Mouse (Mus musculus) neural tube, embryonic 14.5 days (tissue): ENCODE results near the gene Cdc37l1. TPM values are rescaled to one million over a fixed set of nuclear protein-coding genes. Genes with fewer than 3 reads are reported as not detected.
A peak's percentile ranks its signal among the peaks of the same experiment; 100 is the strongest.

ENCODE experiments used
- ATAC-seq: fragments of 200-750 bp; cut with Nextera tagmentation; 2 replicates; pipeline ENCODE4 v1.8.0; 2017; ENCODE audit warnings: low read depth, mild to moderate bottlenecking, moderate TSS enrichment, moderate library complexity
- H3K27ac ChIP-seq: fragments of 300-500 bp; sonication (generic); 2 replicates; pipeline ENCODE4 v1.5.1; 2014; ENCODE audit warnings: low read depth, mild to moderate bottlenecking, control low read depth, low read length, moderate library complexity, mixed read lengths
- H3K27me3 ChIP-seq: fragments of 300-500 bp; sonication (generic); 2 replicates; pipeline ENCODE4 v1.6.1; 2014; ENCODE audit warnings: low read length; ENCODE audit not compliant: control insufficient read depth, insufficient read depth
- H3K36me3 ChIP-seq: fragments of 300-500 bp; sonication (generic); 2 replicates; pipeline ENCODE4 v1.6.1; 2014; ENCODE audit warnings: low read length, mixed read lengths; ENCODE audit not compliant: control insufficient read depth, insufficient read depth
- H3K4me1 ChIP-seq: fragments of 300-500 bp; sonication (generic); 2 replicates; pipeline ENCODE4 v1.6.1; 2014; ENCODE audit warnings: low read length; ENCODE audit not compliant: control insufficient read depth, insufficient read depth
- H3K4me2 ChIP-seq: fragments of 300-500 bp; sonication (generic); 2 replicates; pipeline ENCODE4 v1.6.1; 2014; ENCODE audit warnings: mild to moderate bottlenecking, low read depth, low read length, control low read depth
- H3K4me3 ChIP-seq: fragments of 300-500 bp; sonication (generic); 2 replicates; pipeline ENCODE4 v1.5.1; 2014; ENCODE audit warnings: low read depth, low read length, control low read depth, mixed read lengths
- H3K9ac ChIP-seq: fragments of 300-500 bp; sonication (generic); replicated peaks from 2 replicates; pipeline ENCODE4 v1.6.1; 2014; ENCODE audit warnings: low read depth, mild to moderate bottlenecking, control low read depth, low read length, mixed read lengths
- H3K9me3 ChIP-seq: fragments of 300-500 bp; sonication (generic); 2 replicates; pipeline ENCODE4 v1.6.1; 2016; ENCODE audit warnings: low read length; ENCODE audit not compliant: control insufficient read depth
- WGBS: fragments of 180-500 bp; shearing (Covaris S2); extraction: QIAGEN DNeasy Blood & Tissue Kit; methylation state at CpG from one replicate; pipeline ENCODE4 v1.1.7; 2014; 5-methylcytosine and 5-hydroxymethylcytosine counted together
- polyA plus RNA-seq: library from polyadenylated mRNA; unstranded; fragments of >200 nt; fragmentation: Nextera tagmentation; extraction: Ambion mirVana; gene quantifications from 2 replicates; pipeline ENCODE4 v1.2.1, GENCODE M21; 2014

Cdc37l1 gene
- 59.9 and 66.2 TPM in 2 replicates for polyA plus RNA-seq

- Histone ChIP-seq H3K4me1 (peaks cover 11% of the 10 kb centered on the region), H3K27ac (peak within 1 kb of the TSS; percentile 81), H3K27me3 (no peaks in the 10 kb centered on the region), H3K9ac (peak within 1 kb of the TSS; percentile 82), H3K4me2 (peak within 1 kb of the TSS; percentile 75), H3K36me3 (peaks cover 7% of the 10 kb centered on the region; the same call in 1 of the 2 replicates), H3K9me3 (no peaks in the 10 kb centered on the region), H3K4me3 (peak within 1 kb of the TSS; percentile 66)
- peak; percentile 97 for ATAC-seq
- WGBS = under 1% methylated on average over 37 of the region's 37 CpGs
These were observed at the start of gene Cdc37l1 for GRCm38 (mm10) chr19:28990194-28990589. Gene Cdc37l1 (plus strand): TSS chr19:28990352.

- 79% methylated on average over 4 of the region's 4 CpGs for WGBS
- H3K4me3 ChIP-seq = no peak overlapping the region
- H3K36me3 ChIP-seq = no peaks in the 10 kb centered on the region
- no peak overlapping the region for H3K27ac ChIP-seq
- no peaks in the 10 kb centered on the region for H3K9me3 ChIP-seq
- no peaks in the 10 kb centered on the region for H3K4me1 ChIP-seq
- H3K4me2 ChIP-seq = no peak overlapping the region
- H3K27me3 ChIP-seq = no peaks in the 10 kb centered on the region
- ATAC-seq = no peak
- H3K9ac ChIP-seq = no peak overlapping the region
These were observed 48.9 kb upstream of the Cdc37l1 start for GRCm38 (mm10) chr19:28941271-28941670.

DNA sequence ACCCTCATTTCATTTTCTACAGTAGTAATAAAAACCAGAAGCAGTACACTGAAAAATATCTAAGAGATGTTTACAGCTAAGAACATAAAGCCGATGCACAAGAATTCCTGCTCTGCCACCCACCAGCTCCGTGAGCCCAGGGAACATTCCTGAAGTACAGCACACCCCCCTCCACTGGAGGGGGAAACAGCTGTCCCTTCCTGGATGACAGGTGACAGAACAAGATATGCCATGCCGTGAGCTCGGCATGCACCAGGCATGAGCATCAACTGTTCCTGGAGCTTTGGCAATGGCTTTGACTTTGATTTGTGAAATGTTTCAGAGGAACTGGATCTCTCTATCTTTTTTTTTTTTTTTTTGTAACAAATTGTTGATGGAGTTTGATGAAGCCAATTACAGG is 43.4 kb upstream of the Cdc37l1 start:
- 67% methylated on average over 4 of the region's 4 CpGs for WGBS
- no peak for ATAC-seq
- Histone ChIP-seq H3K9me3 (no peaks in the 10 kb centered on the region), H3K9ac (no peak overlapping the region), H3K36me3 (no peaks in the 10 kb centered on the region), H3K27ac (no peak overlapping the region), H3K4me3 (no peak overlapping the region), H3K4me1 (no peaks in the 10 kb centered on the region), H3K27me3 (no peaks in the 10 kb centered on the region), H3K4me2 (no peak overlapping the region)

DNA sequence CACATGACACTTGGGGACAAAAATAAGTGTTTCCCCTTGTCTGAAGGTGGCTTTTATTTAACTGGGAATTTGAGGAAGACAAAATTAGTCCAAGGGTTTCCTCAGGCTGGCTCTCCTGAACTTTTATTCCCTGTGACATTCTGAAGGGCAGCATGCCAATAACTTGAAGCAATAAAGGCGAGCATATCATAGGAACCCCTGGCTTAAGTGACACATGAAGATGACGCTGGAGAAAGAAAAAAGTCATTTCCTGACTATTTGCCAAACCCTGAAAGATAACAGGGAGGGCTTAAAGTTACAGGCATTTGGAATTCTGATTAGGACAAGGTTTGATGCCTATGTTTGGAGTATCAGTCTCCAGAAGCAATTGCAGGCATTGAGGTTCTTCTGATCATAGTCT is 42.8 kb upstream of the Cdc37l1 start:
- H3K4me2 ChIP-seq = no peak overlapping the region
- no peak overlapping the region for H3K4me3 ChIP-seq
- no peaks in the 10 kb centered on the region for H3K36me3 ChIP-seq
- no peak overlapping the region for H3K9ac ChIP-seq
- WGBS = 76% methylated on average over 2 of the region's 2 CpGs
- H3K27ac ChIP-seq = no peak overlapping the region
- H3K27me3 ChIP-seq = no peaks in the 10 kb centered on the region
- H3K4me1 ChIP-seq = no peaks in the 10 kb centered on the region
- no peak for ATAC-seq
- no peaks in the 10 kb centered on the region for H3K9me3 ChIP-seq

- H3K27ac ChIP-seq = no peak overlapping the region
- H3K4me2 ChIP-seq = no peak overlapping the region
- no peak overlapping the region for H3K4me3 ChIP-seq
- H3K36me3 ChIP-seq = no peaks in the 10 kb centered on the region
- no peaks in the 10 kb centered on the region for H3K4me1 ChIP-seq
- no peaks in the 10 kb centered on the region for H3K9me3 ChIP-seq
- H3K27me3 ChIP-seq = no peaks in the 10 kb centered on the region
- whole genome bisulfite sequencing = 72% methylated on average over 5 of the region's 5 CpGs
- H3K9ac ChIP-seq = no peak overlapping the region
- ATAC-seq = no peak
These were observed 38.9 kb upstream of the Cdc37l1 start for GRCm38 (mm10) chr19:28951251-28951650.

GRCm38 (mm10) chr19:28963113-28963512 is 27.0 kb upstream of the Cdc37l1 start:
- Histone ChIP-seq H3K4me1 (0 out of 2 replicates have a peak, but pooled peaks cover 5% of the 10 kb centered on the region), H3K36me3 (no peaks in the 10 kb centered on the region), H3K27me3 (no peaks in the 10 kb centered on the region), H3K9me3 (no peaks in the 10 kb centered on the region), H3K4me3 (peak overlapping the region; percentile 76; the same call in 1 of the 2 replicates), H3K9ac (0 out of 2 replicates have a peak overlapping the region, but pooled peaks have one; percentile 87), H3K27ac (no peak overlapping the region; the same call in 1 of the 2 replicates), H3K4me2 (peak overlapping the region; percentile 90)
- no peak for ATAC-seq
- WGBS = 55% methylated on average over 3 of the region's 3 CpGs

DNA sequence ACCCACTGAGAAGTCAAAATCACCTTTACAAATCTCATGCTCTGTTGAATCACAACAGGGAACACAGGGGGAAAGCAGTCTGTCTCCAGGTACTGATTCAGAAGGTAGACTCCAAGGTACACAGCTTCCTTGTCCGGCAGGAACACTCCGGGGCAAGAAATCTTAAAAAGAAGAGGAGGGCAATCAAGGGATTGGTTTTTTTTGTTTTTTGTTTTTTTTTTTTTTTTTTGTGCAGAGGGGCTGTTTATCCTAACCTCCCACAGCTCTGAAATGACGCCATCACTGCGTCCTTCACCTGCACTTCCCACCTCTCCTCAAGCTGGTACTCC is 26.7 kb upstream of the Cdc37l1 start:
- Histone ChIP-seq H3K27ac (no peak overlapping the region; the same call in 1 of the 2 replicates), H3K9me3 (no peaks in the 10 kb centered on the region), H3K4me3 (peak overlapping the region; percentile 76), H3K36me3 (no peaks in the 10 kb centered on the region), H3K4me1 (0 out of 2 replicates have a peak, but pooled peaks cover 5% of the 10 kb centered on the region), H3K27me3 (no peaks in the 10 kb centered on the region), H3K4me2 (peak overlapping the region; percentile 90), H3K9ac (peak overlapping the region; percentile 87)
- 3% methylated on average over 4 of the region's 4 CpGs for WGBS
- peak; percentile 20; the same call in 1 of the 2 replicates for ATAC-seq

DNA sequence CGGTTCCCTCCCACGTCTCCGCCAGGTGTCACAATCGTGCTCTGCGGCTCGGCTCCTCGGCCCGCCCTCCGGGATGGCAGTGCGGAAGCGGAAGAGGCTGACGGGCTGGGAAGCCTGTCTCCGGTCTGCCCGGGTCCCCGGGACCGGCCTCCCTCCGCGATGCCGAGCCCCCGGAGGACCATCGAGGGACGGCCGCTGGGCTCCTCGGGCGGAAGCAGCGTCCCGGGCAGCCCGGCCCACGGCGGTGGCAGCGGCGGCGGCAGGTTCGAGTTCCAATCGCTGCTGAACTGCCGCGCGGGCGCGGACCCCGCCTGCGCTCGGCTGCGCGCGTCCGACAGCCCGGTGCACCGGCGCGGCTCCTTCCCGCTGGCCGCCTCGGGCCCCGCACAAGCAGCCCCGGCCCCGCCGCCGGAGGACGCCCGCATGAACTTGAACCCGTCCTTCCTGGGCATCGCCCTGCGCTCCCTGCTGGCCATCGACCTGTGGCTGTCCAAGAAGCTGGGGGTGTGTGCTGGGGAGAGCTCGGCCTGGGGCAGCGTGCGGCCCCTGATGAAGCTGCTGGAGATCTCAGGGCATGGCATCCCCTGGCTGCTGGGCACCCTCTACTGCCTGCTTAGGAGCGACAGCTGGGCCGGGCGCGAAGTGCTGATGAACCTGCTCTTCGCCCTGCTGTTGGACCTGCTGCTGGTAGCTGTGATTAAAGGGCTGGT is 26.2 kb upstream of the Cdc37l1 start, which contains the start of gene Plpp6:
Gene Plpp6 (plus strand): TSS at position 112 of the 710 bp plus-strand sequence.
- Histone ChIP-seq H3K36me3 (no peaks in the 10 kb centered on the region), H3K9me3 (no peaks in the 10 kb centered on the region), H3K4me3 (peak within 1 kb of the TSS; percentile 76), H3K27me3 (no peaks in the 10 kb centered on the region), H3K27ac (peak within 1 kb of the TSS; percentile 84), H3K4me2 (peak within 1 kb of the TSS; percentile 90), H3K9ac (peak within 1 kb of the TSS; percentile 87), H3K4me1 (0 out of 2 replicates have a peak, but pooled peaks cover 5% of the 10 kb centered on the region)
- ATAC-seq = peak; percentile 93
- under 1% methylated on average over 54 of the region's 73 CpGs for WGBS

GRCm38 (mm10) chr19:28964552-28964903 is 25.6 kb upstream of the Cdc37l1 start:
- ATAC-seq = peak; percentile 38
- H3K27me3 ChIP-seq = no peaks in the 10 kb centered on the region
- 4% methylated on average over 16 of the region's 16 CpGs for WGBS
- no peaks in the 10 kb centered on the region for H3K9me3 ChIP-seq
- H3K4me2 ChIP-seq = peak overlapping the region; percentile 90
- peak overlapping the region; percentile 76 for H3K4me3 ChIP-seq
- peak overlapping the region; percentile 84; the same call in 1 of the 2 replicates for H3K27ac ChIP-seq
- H3K4me1 ChIP-seq = 0 out of 2 replicates have a peak, but pooled peaks cover 5% of the 10 kb centered on the region
- no peaks in the 10 kb centered on the region for H3K36me3 ChIP-seq
- H3K9ac ChIP-seq = peak overlapping the region; percentile 87
